Mouse (Mus musculus): ENCODE results near the gene Pin4.

DNA sequence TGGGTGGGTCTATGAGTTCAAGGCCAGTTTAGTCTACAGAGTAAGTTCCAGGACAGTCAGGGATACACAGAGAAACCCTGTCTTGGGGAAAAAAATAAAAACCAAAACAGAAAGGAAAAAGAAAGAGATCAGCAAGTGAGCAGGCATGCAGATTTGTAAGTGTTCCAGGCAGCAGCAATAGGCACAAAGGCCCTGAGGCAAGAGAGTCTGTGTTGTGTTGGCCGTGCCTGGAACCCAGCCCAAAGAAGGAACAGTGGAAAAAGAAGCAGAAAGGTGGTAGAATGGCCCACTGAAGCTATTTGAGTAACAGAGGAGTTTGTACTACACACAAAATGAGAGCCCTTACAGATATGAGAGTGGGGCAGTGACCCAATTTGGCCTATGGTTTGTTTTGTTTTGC, 50.5 kb downstream of the Pin4 start:
- TF ChIP-seq POLR2A (IDR thresholded peaks at IDR 0.05; ENCODE audit: low read depth, low read length): no peak
- TF ChIP-seq CTCF (IDR thresholded peaks at IDR 0.05; ENCODE audit: extremely low read depth, insufficient read length, insufficient replicate concordance, low read depth, low read length): no peak

All from small intestine, adult 2 months (tissue).